In the genomic region with DNA sequence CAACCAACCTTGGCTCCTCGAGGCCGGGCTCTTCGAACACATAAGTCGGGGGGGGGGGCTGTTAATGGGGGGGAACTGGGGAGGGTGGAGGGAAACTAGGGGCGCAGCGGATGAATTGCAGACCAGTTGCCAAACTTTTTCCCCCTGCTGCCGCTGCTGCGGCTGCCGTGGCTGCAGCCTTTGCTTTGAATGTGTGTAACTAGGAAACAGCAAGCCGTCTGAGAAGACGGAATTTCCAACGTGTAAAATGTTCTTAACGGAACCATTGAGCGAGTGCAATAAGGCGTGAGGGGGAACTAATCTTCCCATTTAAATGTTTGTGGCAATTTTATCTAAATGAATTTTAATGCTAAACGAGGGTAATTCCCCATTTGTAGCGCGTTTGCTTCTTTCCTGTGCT, we compare ENCODE assay signal across 9 mouse cellular contexts.
DNase-seq lines count a peak whose midpoint lies in the region; ATAC-seq lines count a peak whose summit lies in the region.
"Had no signal": no experiment of that assay in that cellular context is flagged by ENCODE, and none has a peak within 500 bp of the region (broad histone marks: within the 10 kb centered on the region; RNA-seq: fewer than 3 reads in every experiment).

No protein-coding gene starts in this region.

- peaks cover 38% of the 10 kb centered on the region for H3K27me3 ChIP-seq in forebrain, embryonic 13.5 days
- H3K27me3 ChIP-seq in kidney, embryonic 16.5 days (ENCODE audit: insufficient read depth, low read length): peaks cover 9% of the 10 kb centered on the region; the same call in 1 of the 2 replicates
- peaks cover 38% of the 10 kb centered on the region for H3K27me3 ChIP-seq in midbrain, embryonic 13.5 days
- H3K27me3 ChIP-seq: CH12.LX had no signal

- peak; percentile 70 for ATAC-seq in forebrain, embryonic 13.5 days
- peak; percentile 21; the same call in 1 of the 2 replicates for ATAC-seq in kidney, embryonic 16.5 days (ENCODE audit: low FRiP score, low TSS enrichment)
- ATAC-seq in midbrain, embryonic 13.5 days: peak; percentile 40

- peak overlapping the region; percentile 90 for H3K27ac ChIP-seq in forebrain, embryonic 13.5 days
- H3K27ac ChIP-seq in kidney, embryonic 16.5 days (ENCODE audit: low read length): peak overlapping the region; percentile 88
- H3K27ac ChIP-seq in midbrain, embryonic 13.5 days: peak overlapping the region; percentile 85

- WGBS in forebrain, embryonic 13.5 days: under 1% methylated on average over 18 of the region's 18 CpGs
- WGBS in kidney, embryonic 16.5 days: under 1% methylated on average over 18 of the region's 18 CpGs
- WGBS in midbrain, embryonic 13.5 days: under 1% methylated on average over 18 of the region's 18 CpGs

- peak; percentile 50 for DNase-seq in adrenal gland, postnatal 14 days
- no peak for DNase-seq in adrenal gland, postnatal 4 days (ENCODE audit: low spot score in 2 of 2)
- DNase-seq in right cerebral cortex, postnatal 25 days: peak; percentile 19
- DNase-seq in right cerebral cortex, postnatal 14 days: no peak
- no peak for DNase-seq in frontal cortex, adult 2 months (ENCODE audit: extremely low spot score in 1 of 2, low spot score in 1 of 2)

- H3K9ac ChIP-seq in forebrain, embryonic 13.5 days: peak overlapping the region; percentile 60
- H3K9ac ChIP-seq in kidney, embryonic 16.5 days (replicated peaks; ENCODE audit: low read length): peak overlapping the region; percentile 76
- peak overlapping the region; percentile 57 for H3K9ac ChIP-seq in midbrain, embryonic 13.5 days (replicated peaks)

- peak overlapping the region; percentile 81 for H3K4me2 ChIP-seq in forebrain, embryonic 13.5 days
- H3K4me2 ChIP-seq in kidney, embryonic 16.5 days (replicated peaks; ENCODE audit: low read depth, low read length): peak overlapping the region; percentile 90
- H3K4me2 ChIP-seq in midbrain, embryonic 13.5 days (replicated peaks): peak overlapping the region; percentile 72

- H3K9me3 ChIP-seq in forebrain, embryonic 13.5 days (replicated peaks): no peaks in the 10 kb centered on the region
- no peaks in the 10 kb centered on the region for H3K9me3 ChIP-seq in kidney, embryonic 16.5 days (ENCODE audit: low read length)
- no peaks in the 10 kb centered on the region for H3K9me3 ChIP-seq in midbrain, embryonic 13.5 days

- peaks cover 56% of the 10 kb centered on the region for H3K4me1 ChIP-seq in forebrain, embryonic 13.5 days
- peaks cover 42% of the 10 kb centered on the region for H3K4me1 ChIP-seq in kidney, embryonic 16.5 days (ENCODE audit: insufficient read depth, low read length)
- peaks cover 77% of the 10 kb centered on the region for H3K4me1 ChIP-seq in midbrain, embryonic 13.5 days (replicated peaks)

- peak overlapping the region; percentile 46 for H3K4me3 ChIP-seq in forebrain, embryonic 13.5 days
- H3K4me3 ChIP-seq in kidney, embryonic 16.5 days (ENCODE audit: low read length): peak overlapping the region; percentile 56
- H3K4me3 ChIP-seq in midbrain, embryonic 13.5 days (replicated peaks): peak overlapping the region; percentile 45

- no peaks in the 10 kb centered on the region for H3K36me3 ChIP-seq in forebrain, embryonic 13.5 days (ENCODE audit: poor library complexity, severe bottlenecking)
- H3K36me3 ChIP-seq in kidney, embryonic 16.5 days (ENCODE audit: insufficient read depth, low read length): no peaks in the 10 kb centered on the region
- H3K36me3 ChIP-seq in midbrain, embryonic 13.5 days: no peaks in the 10 kb centered on the region

Comparison
In these comparisons a context has a peak if more than half of its experiments do, and no peak if none do; other contexts are left out.
1. DNase-seq: peak in adrenal gland, postnatal 14 days (single experiment) and right cerebral cortex, postnatal 25 days (single experiment); none in adrenal gland, postnatal 4 days (0 of 2), right cerebral cortex, postnatal 14 days (single experiment) and frontal cortex, adult 2 months (0 of 2).
2. Peak in every context shown above with its lines, with median percentiles within 50 percentile points of each other: ATAC-seq, H3K27ac ChIP-seq, H3K4me2 ChIP-seq, H3K4me3 ChIP-seq and H3K9ac ChIP-seq.